Mouse (Mus musculus) MEL (cell line): ENCODE measurements at regions not wholly inside any gene's neighbourhood (a gene's known extent, or its start where the extent isn't known, plus 50 kb on each side); places are given as distances from the start of the nearest gene placed in this dataset.

Source experiments
- CTCF ChIP-seq, 3 experiments: IDR thresholded peaks in 2 of 3; conservative IDR thresholded peaks in 1 of 3; 2 replicates each; pipeline ENCODE4 v1.5.1; 2011 to 2012; ENCODE audit warnings: low read length in 3 of 3, low read depth in 2 of 3, mild to moderate bottlenecking in 2 of 3, improper control_type of control experiment in 1 of 3, inconsistent platforms in 1 of 3, mixed read lengths in 1 of 3, moderate library complexity in 1 of 3; ENCODE audit not compliant: control insufficient read depth in 1 of 3, insufficient read depth in 1 of 3, poor library complexity in 1 of 3, severe bottlenecking in 1 of 3
- E2F4 ChIP-seq: IDR thresholded peaks from 2 replicates; pipeline ENCODE4 v1.6.1; 2011; ENCODE audit warnings: low read depth, low read length, improper control_type of control experiment, borderline replicate concordance
- EP300 ChIP-seq, 2 experiments: IDR thresholded peaks; 2 replicates each; pipeline ENCODE4 v1.6.1; 2011; ENCODE audit warnings: improper control_type of control experiment in 2 of 2, low read length in 2 of 2, low read depth in 1 of 2, mild to moderate bottlenecking in 1 of 2
- GABPA ChIP-seq: IDR thresholded peaks from 2 replicates; pipeline ENCODE4 v1.6.1; 2012; ENCODE audit warnings: low read depth, mild to moderate bottlenecking, inconsistent platforms, low read length, improper control_type of control experiment, moderate library complexity
- GATA1 ChIP-seq: IDR thresholded peaks from 2 replicates; pipeline ENCODE4 v1.6.1; 2011; ENCODE audit warnings: low read depth, low read length, improper control_type of control experiment
- JUND ChIP-seq: IDR thresholded peaks from 2 replicates; pipeline ENCODE4 v1.6.1; 2011; ENCODE audit warnings: low read depth, mild to moderate bottlenecking, improper control_type of control experiment, low read length
- KAT2A ChIP-seq: conservative IDR thresholded peaks from 2 replicates; pipeline ENCODE4 v1.6.1; 2012; ENCODE audit warnings: low read depth, low read length, improper control_type of control experiment, inconsistent platforms
- NRF1 ChIP-seq: IDR thresholded peaks from 2 replicates; pipeline ENCODE4 v1.6.1; 2014; ENCODE audit warnings: low read depth, mild to moderate bottlenecking, inconsistent platforms, low read length, improper control_type of control experiment, moderate library complexity; ENCODE audit not compliant: poor library complexity, insufficient read depth, severe bottlenecking
- POLR2A ChIP-seq, 2 experiments: IDR thresholded peaks; 2 replicates each; pipeline ENCODE4 v1.6.1; 2011 to 2012; ENCODE audit warnings: low read length in 2 of 2, mild to moderate bottlenecking in 2 of 2, control low read depth in 1 of 2, improper control_type of control experiment in 1 of 2, low read depth in 1 of 2, moderate library complexity in 1 of 2; ENCODE audit not compliant: control insufficient read depth in 1 of 2, insufficient read depth in 1 of 2, poor library complexity in 1 of 2
- POLR2AphosphoS2 ChIP-seq: IDR thresholded peaks from 2 replicates; pipeline ENCODE4 v1.6.1; 2011; ENCODE audit warnings: low read length, improper control_type of control experiment
- TBP ChIP-seq: IDR thresholded peaks from 2 replicates; pipeline ENCODE4 v1.8.0; 2011; ENCODE audit warnings: low read depth, low read length, improper control_type of control experiment
- TCF12 ChIP-seq: IDR thresholded peaks from 2 replicates; pipeline ENCODE4 v1.6.1; 2014; ENCODE audit warnings: low read depth, mild to moderate bottlenecking, inconsistent platforms, low read length, improper control_type of control experiment, moderate library complexity
- USF1 ChIP-seq: IDR thresholded peaks from 2 replicates; pipeline ENCODE4 v1.6.1; 2014; ENCODE audit warnings: low read depth, mild to moderate bottlenecking, inconsistent platforms, low read length, improper control_type of control experiment, moderate library complexity
- ZNF384 ChIP-seq: IDR thresholded peaks from 2 replicates; pipeline ENCODE4 v1.6.1; 2012; ENCODE audit warnings: low read depth, mild to moderate bottlenecking, inconsistent platforms, low read length, improper control_type of control experiment

DNA sequence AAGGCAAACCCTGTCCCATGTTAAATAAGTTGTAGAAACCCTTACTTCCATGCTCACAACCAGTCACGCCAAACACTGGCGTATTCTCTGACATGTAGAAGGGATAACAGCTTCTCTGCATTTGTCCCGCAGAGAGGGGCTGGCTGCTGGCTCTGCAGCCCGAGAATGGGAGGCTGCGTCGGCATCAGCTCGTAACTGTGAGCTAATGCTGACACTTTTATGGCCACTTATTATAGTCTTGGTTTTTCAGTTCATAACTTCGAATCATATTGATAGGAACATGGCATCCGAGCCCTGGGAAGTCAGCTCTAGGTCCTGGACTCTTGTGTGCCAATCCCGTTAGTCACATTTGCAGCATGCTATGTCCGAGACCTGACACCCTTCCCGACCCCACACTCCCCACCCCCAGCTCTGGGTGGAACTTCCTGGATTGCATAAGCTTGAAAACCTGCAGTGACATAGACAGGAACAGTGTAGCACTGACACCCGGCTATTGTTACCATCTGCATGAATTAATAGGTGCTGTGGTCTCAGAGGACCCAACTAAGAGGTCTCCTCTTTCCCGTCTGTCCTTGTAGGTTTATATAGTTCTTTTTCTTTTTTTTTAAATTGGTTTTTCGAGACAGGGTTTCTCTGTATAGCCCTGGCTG lies 217.3 kb upstream of the Sall1 start:
- TF ChIP-seq KAT2A, result no peak
- TF ChIP-seq NRF1, result no peak
- TF ChIP-seq TBP, result no peak
- TF ChIP-seq USF1, result no peak
- TF ChIP-seq EP300 (IDR thresholded peaks at IDR 0.05; ENCODE audit: low read depth in 1 of 2, low read length in 2 of 2), result no peak
- no peak for TF ChIP-seq POLR2A (IDR thresholded peaks at IDR 0.05; ENCODE audit: control insufficient read depth in 1 of 2, insufficient read depth in 1 of 2, low read depth in 1 of 2, low read length in 2 of 2, poor library complexity in 1 of 2)
- no peak for TF ChIP-seq JUND
- TF ChIP-seq CTCF (IDR thresholded peaks at IDR 0.05 in 2 of 3, conservative IDR thresholded peaks at IDR 0.05 in 1 of 3; ENCODE audit: control insufficient read depth in 1 of 3, insufficient read depth in 1 of 3, low read depth in 2 of 3, low read length in 3 of 3, poor library complexity in 1 of 3, severe bottlenecking in 1 of 3), result no peak
- no peak for TF ChIP-seq ZNF384
- TF ChIP-seq GABPA, result no peak
- TF ChIP-seq POLR2AphosphoS2, result no peak
- no peak for TF ChIP-seq TCF12
- TF ChIP-seq E2F4, result no peak
- TF ChIP-seq GATA1, result no peak
